Mouse (Mus musculus) kidney, adult 18-20 months (tissue): Measurements from ENCODE around the gene Epb41l1.
A peak's percentile ranks its signal among the peaks of the same experiment; 100 is the strongest.

Experiments
- DNase-seq: peaks from one replicate; pipeline ENCODE4 v3.0.0; 2021

The Epb41l1 gene

GRCm38 (mm10) chr2:156547123-156547891, 126.6 kb downstream of the Epb41l1 start, which contains the start of gene Aar2:
Gene Aar2 (plus strand): TSS chr2:156547584.
- DNase-seq = peak; percentile 87

GRCm38 (mm10) chr2:156552421-156552820, 131.7 kb downstream of the Epb41l1 start:
- no peak for DNase-seq

DNA sequence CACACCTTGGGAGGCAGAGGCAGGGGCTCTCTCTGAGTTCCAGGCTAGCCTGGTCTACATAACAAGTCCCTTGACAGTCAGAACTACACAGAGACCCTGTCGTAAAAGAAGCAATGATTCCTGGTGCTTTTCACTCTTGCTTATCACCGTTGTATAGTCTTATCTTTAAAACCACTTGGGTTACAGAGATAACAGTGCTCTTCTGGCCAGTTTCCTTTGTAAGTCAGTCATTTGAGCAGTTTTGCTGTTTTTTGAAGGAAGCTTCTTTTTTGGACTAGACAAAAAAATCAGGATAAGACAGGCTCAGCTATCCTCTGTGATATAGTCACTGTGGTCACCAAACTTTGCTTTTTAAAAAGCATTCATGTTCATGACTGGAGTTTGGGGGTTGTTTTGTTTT, 141.1 kb downstream of the Epb41l1 start:
- no peak for DNase-seq

DNA sequence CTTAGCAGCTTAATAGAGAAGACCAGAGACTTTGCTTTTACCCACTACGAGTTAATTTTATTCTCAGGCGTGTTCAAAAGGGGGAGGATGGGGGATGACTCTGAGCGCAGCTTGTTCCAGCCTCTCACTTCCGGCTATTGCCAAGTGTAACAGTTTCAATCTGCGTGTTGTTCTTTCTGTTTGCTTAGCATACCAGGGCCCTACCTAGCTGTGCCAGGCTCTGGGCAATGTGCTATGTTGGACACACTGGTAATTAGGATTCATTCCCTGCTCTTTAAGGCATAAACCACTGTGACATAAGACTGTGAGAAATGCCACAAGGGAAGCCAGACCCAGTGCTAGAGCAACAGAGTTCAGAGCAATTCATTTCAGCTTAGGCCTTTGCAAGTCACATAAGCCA, 142.8 kb downstream of the Epb41l1 start:
- DNase-seq = no peak

- DNase-seq = no peak
These were observed 145.8 kb downstream of the Epb41l1 start for GRCm38 (mm10) chr2:156566512-156566911.

- DNase-seq = no peak
These were observed 147.9 kb downstream of the Epb41l1 start for GRCm38 (mm10) chr2:156568647-156569046.

DNA sequence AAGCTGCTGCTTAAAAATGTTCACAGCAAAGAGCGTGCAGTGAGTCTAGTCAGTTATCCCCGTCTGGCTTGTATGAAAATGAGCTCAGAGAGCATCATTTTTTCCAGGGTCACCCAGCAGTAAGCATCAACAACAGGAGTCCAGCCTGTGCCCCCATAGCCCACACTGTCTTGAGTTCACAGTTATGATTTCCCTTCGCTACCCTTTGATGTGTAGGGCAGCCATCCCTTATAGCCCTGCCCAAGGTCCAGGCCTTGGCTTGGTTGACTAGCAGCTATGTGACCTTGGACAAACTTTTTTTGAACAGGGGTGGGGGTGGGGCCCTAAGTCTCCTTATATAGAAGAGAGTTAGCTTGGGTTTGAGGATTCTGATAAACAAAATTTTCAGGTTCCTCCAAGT, 148.6 kb downstream of the Epb41l1 start:
- DNase-seq = no peak

DNA sequence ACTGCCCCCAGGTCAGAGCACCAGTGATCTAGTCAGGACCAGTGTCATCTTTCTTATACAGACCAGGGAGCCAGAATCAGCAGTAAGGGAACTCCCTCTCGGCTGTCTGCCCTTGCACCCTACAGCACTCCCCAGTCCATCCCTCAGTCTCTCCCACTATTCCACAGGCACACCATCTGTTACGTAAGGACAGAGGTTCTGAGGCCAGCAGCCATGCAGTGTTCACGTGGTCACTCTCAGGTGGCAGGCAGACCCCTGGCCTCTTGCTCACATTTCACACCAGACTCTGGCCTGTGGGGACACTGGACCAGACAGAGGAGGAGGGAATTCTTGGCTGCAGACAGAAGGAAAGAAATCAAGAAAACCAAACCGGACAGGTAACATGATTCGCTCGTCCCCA, 150.8 kb downstream of the Epb41l1 start:
- peak; percentile 41 for DNase-seq

GRCm38 (mm10) chr2:156576850-156577587, 156.3 kb downstream of the Epb41l1 start:
- no peak for DNase-seq

- no peak for DNase-seq
These were observed 159.8 kb downstream of the Epb41l1 start for GRCm38 (mm10) chr2:156580507-156580906.

DNA sequence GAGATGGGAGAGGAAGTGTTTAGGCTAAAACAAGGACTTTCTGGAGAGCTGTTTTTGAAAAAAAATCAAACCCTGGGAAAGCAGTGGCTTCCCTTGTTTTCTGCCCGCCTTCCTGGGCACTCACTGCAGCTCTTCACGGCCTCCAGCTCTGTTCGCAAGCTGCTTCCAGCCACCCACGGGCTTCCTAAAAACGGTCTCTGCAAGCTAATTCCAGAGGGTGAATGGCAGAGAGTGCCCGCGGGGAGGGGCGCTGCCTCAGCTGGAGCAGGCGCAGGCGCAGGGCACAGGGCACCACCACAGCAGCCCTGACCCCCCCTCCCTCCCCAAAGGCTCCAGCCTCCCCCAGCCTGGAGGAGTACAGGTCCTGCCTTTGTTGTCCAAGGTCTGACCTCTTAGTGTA, 160.5 kb downstream of the Epb41l1 start:
- DNase-seq = no peak

DNA sequence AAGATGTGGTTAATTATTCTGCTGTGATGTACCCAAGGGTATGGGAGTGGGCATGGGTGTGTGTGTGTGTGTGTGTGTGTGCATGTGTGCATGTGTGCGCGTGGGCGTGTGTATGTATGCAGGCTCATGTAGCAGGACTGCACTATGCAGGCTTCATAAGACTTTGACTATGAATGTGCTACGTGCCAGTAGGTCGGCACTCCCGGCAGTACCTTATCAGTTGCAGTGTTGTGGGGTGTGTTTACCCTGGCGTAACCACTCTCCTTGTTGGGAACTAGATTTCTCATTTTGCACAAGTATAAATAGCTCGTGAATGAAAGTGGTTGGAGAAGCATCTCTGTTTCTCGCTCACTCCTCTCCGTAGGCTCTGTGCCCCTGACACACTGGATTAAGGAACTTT, 162.2 kb downstream of the Epb41l1 start:
- DNase-seq = no peak

GRCm38 (mm10) chr2:156584154-156584796, 163.6 kb downstream of the Epb41l1 start:
- peak; percentile 31 for DNase-seq

- DNase-seq = peak; percentile 40
These were observed 164.2 kb downstream of the Epb41l1 start for GRCm38 (mm10) chr2:156584797-156585471.

DNA sequence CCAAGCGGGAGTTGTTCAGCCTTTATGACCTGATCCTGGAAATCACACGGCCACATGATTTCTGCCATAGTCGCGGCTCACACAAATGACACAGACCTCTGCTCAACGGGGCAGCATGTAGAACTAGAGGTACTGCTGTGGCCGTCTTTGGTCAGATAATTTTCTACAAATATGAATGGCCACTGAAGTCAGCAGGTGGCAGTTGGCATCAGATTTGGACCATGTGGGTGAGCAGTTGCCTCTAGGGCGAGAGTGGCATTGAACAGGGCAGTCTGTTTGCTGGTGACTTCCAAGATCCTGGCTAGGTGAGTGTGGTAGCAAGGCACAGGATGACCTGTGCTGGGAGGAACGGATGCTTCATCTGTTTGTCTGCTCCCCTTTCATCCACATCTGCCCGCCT, 168.8 kb downstream of the Epb41l1 start:
- no peak for DNase-seq
